ENCODE assay signal across 12 mouse cellular contexts in the genomic region with DNA sequence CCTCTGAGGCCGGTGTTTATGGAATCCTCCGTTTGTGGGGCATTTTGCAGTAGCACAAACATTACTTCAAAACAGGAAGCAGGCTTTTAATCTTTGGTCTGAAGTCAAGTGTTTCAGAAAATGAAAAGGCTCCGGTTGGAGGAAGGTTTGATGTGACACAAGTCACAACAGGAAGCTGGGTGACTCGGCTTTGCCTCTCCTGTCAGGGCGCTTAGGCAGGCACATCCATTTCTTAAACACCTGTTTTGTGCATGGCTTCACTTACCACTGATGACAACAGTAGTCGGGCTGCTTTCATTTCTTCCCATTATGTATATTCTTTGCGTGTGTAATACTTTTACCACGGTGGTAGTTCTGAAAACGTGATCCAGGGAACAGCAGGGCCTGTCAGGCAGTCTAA. TPM values are rescaled to one million over a fixed set of nuclear protein-coding genes. Genes with fewer than 3 reads are reported as not detected.
A peak's percentile ranks its signal among the peaks of the same experiment; 100 is the strongest.
DNase-seq lines count a peak whose midpoint lies in the region; ATAC-seq and TF ChIP-seq lines count a peak whose summit lies in the region.
"Had no signal": no experiment of that assay in that cellular context is flagged by ENCODE, and none has a peak within 500 bp of the region (broad histone marks: within the 10 kb centered on the region; RNA-seq: fewer than 3 reads in every experiment).

No protein-coding gene starts in this region.

- 0 out of 2 replicates have a peak, but pooled peaks cover 5% of the 10 kb centered on the region for H3K4me1 ChIP-seq in heart, postnatal 0 days (ENCODE audit: control insufficient read depth, insufficient read depth)

- TF ChIP-seq CTCF in heart, postnatal 0 days (IDR thresholded peaks at IDR 0.05; ENCODE audit: low read depth), result no peak

- no peaks in the 10 kb centered on the region for H3K9me3 ChIP-seq in heart, postnatal 0 days (replicated peaks; ENCODE audit: control insufficient read depth, low read length)

- no peaks in the 10 kb centered on the region for H3K27me3 ChIP-seq in heart, postnatal 0 days (ENCODE audit: control insufficient read depth, insufficient read depth, low read length)
- no peaks in the 10 kb centered on the region for H3K27me3 ChIP-seq in splenic B cell, adult 2 months (ENCODE audit: control insufficient read depth, insufficient read depth, low read length, poor library complexity, severe bottlenecking)

- no peaks in the 10 kb centered on the region for H3K36me3 ChIP-seq in heart, postnatal 0 days (replicated peaks; ENCODE audit: control insufficient read depth, insufficient read depth, low read length)
- H3K36me3 ChIP-seq in splenic B cell, adult 2 months (ENCODE audit: control insufficient read depth, insufficient read depth, low read length, poor library complexity, severe bottlenecking), result no peaks in the 10 kb centered on the region

- 47% methylated on average over 9 of the region's 9 CpGs for WGBS in heart, postnatal 0 days

- no peak overlapping the region for H3K9ac ChIP-seq in heart, postnatal 0 days (replicated peaks; ENCODE audit: low read depth, low read length)

- DNase-seq in heart, postnatal 0 days (ENCODE audit: low spot score), result no peak
- no peak for DNase-seq in heart, adult 11 months
- DNase-seq in A20 (ENCODE audit: low read depth, low spot score), result peak; percentile 83
- DNase-seq in splenic B cell, adult 2 months (ENCODE audit: low read depth, low spot score), result peak; percentile 77
- no peak for DNase-seq in MN1 (ENCODE audit: low spot score)
- DNase-seq in adrenal gland, postnatal 25 days, result no peak
- DNase-seq: cerebellum, adult 2 months; heart, adult 2 months; liver had no signal

- H3K4me2 ChIP-seq in heart, postnatal 0 days (ENCODE audit: low read depth, low read length), result no peak overlapping the region; the same call in 1 of the 2 replicates

- peak overlapping the region; percentile 60; the same call in 1 of the 2 replicates for H3K27ac ChIP-seq in heart, postnatal 0 days (ENCODE audit: low read depth)
- H3K27ac ChIP-seq: heart, adult 2 months; macrophage had no signal

- no peak for ATAC-seq in heart, postnatal 0 days (ENCODE audit: insufficient read depth, low read depth)
- ATAC-seq in common myeloid progenitor, adult 5-6 weeks (replicated peaks; ENCODE audit: low read depth, poor library complexity, severe bottlenecking), result 0 out of 2 replicates have a peak, but pooled peaks have one; percentile 15
- ATAC-seq in megakaryocyte-erythroid progenitor cell, adult 5-6 weeks (replicated peaks; ENCODE audit: low FRiP score, low TSS enrichment, poor library complexity, severe bottlenecking), result no peak

- TF ChIP-seq EP300 in heart, postnatal 0 days (IDR thresholded peaks at IDR 0.05; ENCODE audit: low read depth), result no peak

- H3K4me3 ChIP-seq in heart, postnatal 0 days (ENCODE audit: low read depth, low read length), result no peak overlapping the region
- H3K4me3 ChIP-seq: heart, adult 2 months had no signal

RNA-seq across cellular contexts. Expression of a gene that starts 22.2 kb away (rescaled TPM):
- total RNA-seq in heart, postnatal 0 days (2014; rRNA removed; ENCODE audit: low replicate concordance), result 53.4 and 275 TPM in 2 replicates
- 31.8 and 39.4 TPM in 2 replicates for polyA plus RNA-seq in heart, postnatal 0 days (2015; fragmentation: Nextera tagmentation; extraction: Ambion mirVana)
- 54.7 and 81.8 TPM in 2 replicates for total RNA-seq in common myeloid progenitor, adult 5-6 weeks (2017)
- 39.0 and 59.5 TPM in 2 replicates for total RNA-seq in megakaryocyte-erythroid progenitor cell, adult 5-6 weeks (2014; fragmentation: Nextera tagmentation)
- total RNA-seq in megakaryocyte-erythroid progenitor cell, adult 5-6 weeks (2017), result 29.6 and 32.4 TPM in 2 replicates
- 46.8 and 51.1 TPM in 2 replicates for total RNA-seq in adrenal gland, postnatal 25 days (2021)

Comparison
In these comparisons a context has a peak if more than half of its experiments do, and no peak if none do; other contexts are left out.
1. DNase-seq: peak in A20 (single experiment) and splenic B cell, adult 2 months (single experiment); none in heart, postnatal 0 days (single experiment), heart, adult 11 months (single experiment), MN1 (single experiment) and adrenal gland, postnatal 25 days (single experiment).